Mouse (Mus musculus) testis, postnatal 14 days (tissue): Measurements from ENCODE around the gene Rgl2.
A peak's percentile ranks its signal among the peaks of the same experiment; 100 is the strongest.
"Not testable (repeated sequence)": the region's sequence is repeated elsewhere in the genome, so short reads cannot be mapped to it uniquely, and the experiment has no call there.

Experiments
- DNase-seq: peaks from one replicate; pipeline ENCODE4 v3.0.0; 2021; ENCODE audit warnings: low spot score

Rgl2 gene

GRCm38 (mm10) chr17:33929371-33930279 lies at the start of gene Rgl2:
Rgl2 (plus strand) TSS chr17:33929543.
- DNase-seq, result peak; percentile 93

- not testable (repeated sequence) for DNase-seq
Observed at GRCm38 (mm10) chr17:33884320-33884719, 45.0 kb upstream of the Rgl2 start.

GRCm38 (mm10) chr17:33887802-33888201 lies 41.5 kb upstream of the Rgl2 start:
- DNase-seq, result not testable (repeated sequence)

GRCm38 (mm10) chr17:33888230-33888629 lies 41.1 kb upstream of the Rgl2 start:
- not testable (repeated sequence) for DNase-seq

- not testable (repeated sequence) for DNase-seq
Observed at GRCm38 (mm10) chr17:33889941-33890532, 39.3 kb upstream of the Rgl2 start.

GRCm38 (mm10) chr17:33890533-33891059 lies 38.7 kb upstream of the Rgl2 start, which contains the start of gene Kifc1:
Kifc1 (minus strand) TSS chr17:33890661.
- peak; percentile 100 for DNase-seq

- no peak for DNase-seq
Observed at GRCm38 (mm10) chr17:33891357-33891756, 38.0 kb upstream of the Rgl2 start.

GRCm38 (mm10) chr17:33891892-33892291 lies 37.5 kb upstream of the Rgl2 start:
- DNase-seq, result not testable (repeated sequence)

GRCm38 (mm10) chr17:33892429-33892828 lies 36.9 kb upstream of the Rgl2 start:
- peak; percentile 36 for DNase-seq

- DNase-seq, result not testable (repeated sequence)
Observed at GRCm38 (mm10) chr17:33893011-33893410, 36.3 kb upstream of the Rgl2 start.

GRCm38 (mm10) chr17:33897114-33897794 lies 32.1 kb upstream of the Rgl2 start:
- no peak for DNase-seq

GRCm38 (mm10) chr17:33898193-33898592 lies 31.1 kb upstream of the Rgl2 start:
- not testable (repeated sequence) for DNase-seq

GRCm38 (mm10) chr17:33899642-33900041 lies 29.7 kb upstream of the Rgl2 start:
- no peak for DNase-seq

- no peak for DNase-seq
Observed at GRCm38 (mm10) chr17:33900281-33900988, 28.9 kb upstream of the Rgl2 start.

GRCm38 (mm10) chr17:33900989-33901314 lies 28.4 kb upstream of the Rgl2 start:
- no peak for DNase-seq

GRCm38 (mm10) chr17:33901653-33902052 lies 27.7 kb upstream of the Rgl2 start:
- DNase-seq, result peak; percentile 78

- no peak for DNase-seq
Observed at GRCm38 (mm10) chr17:33902079-33902478, 27.3 kb upstream of the Rgl2 start.

- no peak for DNase-seq
Observed at GRCm38 (mm10) chr17:33902491-33902890, 26.9 kb upstream of the Rgl2 start.

- DNase-seq, result not testable (repeated sequence)
Observed at GRCm38 (mm10) chr17:33903911-33904651, 25.3 kb upstream of the Rgl2 start.

GRCm38 (mm10) chr17:33904835-33905234 lies 24.5 kb upstream of the Rgl2 start, which contains the start of gene Platr17:
Platr17 (plus strand) TSS chr17:33905135.
- not testable (repeated sequence) for DNase-seq
